Mouse (Mus musculus) stomach, embryonic 14.5 days (tissue): ENCODE data around the gene Syngr3. TPM values are rescaled to one million over a fixed set of nuclear protein-coding genes. Genes with fewer than 3 reads are reported as not detected.

Experiments used
- ATAC-seq: fragments of 200-750 bp; cut with Nextera tagmentation; 2 replicates; pipeline ENCODE4 v1.8.0; 2017; ENCODE audit warnings: low read depth, moderate TSS enrichment; ENCODE audit not compliant: insufficient number of reproducible peaks, insufficient read depth, low FRiP score
- H3K27ac ChIP-seq: fragments of 300-500 bp; sonication (generic); 2 replicates; pipeline ENCODE4 v1.5.1; 2014; ENCODE audit warnings: mild to moderate bottlenecking, low read length, moderate library complexity, mixed read lengths
- H3K27me3 ChIP-seq: fragments of 300-500 bp; sonication (generic); 2 replicates; pipeline ENCODE4 v1.6.1; 2014; ENCODE audit warnings: low read length, control low read depth, mixed read lengths; ENCODE audit not compliant: control insufficient read depth, insufficient read depth
- H3K36me3 ChIP-seq: fragments of 300-500 bp; sonication (generic); 2 replicates; pipeline ENCODE4 v1.6.1; 2014; ENCODE audit warnings: mild to moderate bottlenecking, control low read depth, low read length, moderate library complexity, mixed read lengths; ENCODE audit not compliant: control insufficient read depth, insufficient read depth
- H3K4me1 ChIP-seq: fragments of 300-500 bp; sonication (generic); 2 replicates; pipeline ENCODE4 v1.6.1; 2014; ENCODE audit warnings: low read length, control low read depth, mixed read lengths; ENCODE audit not compliant: control insufficient read depth, insufficient read depth
- H3K4me2 ChIP-seq: fragments of 300-500 bp; sonication (generic); replicated peaks from 2 replicates; pipeline ENCODE4 v1.6.1; 2014; ENCODE audit warnings: low read depth, low read length, control low read depth
- H3K4me3 ChIP-seq: fragments of 300-500 bp; sonication (generic); 2 replicates; pipeline ENCODE4 v1.5.1; 2014; ENCODE audit warnings: low read depth, low read length, control low read depth
- H3K9ac ChIP-seq: fragments of 300-500 bp; sonication (generic); replicated peaks from 2 replicates; pipeline ENCODE4 v1.6.1; 2014; ENCODE audit warnings: low read depth, mild to moderate bottlenecking, control low read depth, low read length, moderate library complexity, mixed read lengths
- H3K9me3 ChIP-seq: fragments of 300-500 bp; sonication (generic); 2 replicates; pipeline ENCODE4 v1.6.1; 2016; ENCODE audit warnings: low read depth, low read length, control low read depth; ENCODE audit not compliant: control insufficient read depth
- WGBS: fragments of 180-500 bp; shearing (Covaris S2); extraction: QIAGEN DNeasy Blood & Tissue Kit; methylation state at CpG from one replicate; pipeline ENCODE4 v1.1.7; 2014; 5-methylcytosine and 5-hydroxymethylcytosine counted together
- polyA plus RNA-seq: library from polyadenylated mRNA; unstranded; fragments of >200 nt; fragmentation: Nextera tagmentation; extraction: Ambion mirVana; gene quantifications from 2 replicates; pipeline ENCODE4 v1.2.1, GENCODE M21; 2014

Syngr3 gene
- polyA plus RNA-seq, 1 experiment from 2014 or later, result 6.3 TPM

GRCm38 (mm10) chr17:24732233-24732935 lies 42.6 kb upstream of the Syngr3 start:
- no peaks in the 10 kb centered on the region for H3K36me3 ChIP-seq
- ATAC-seq, result no peak
- no peaks in the 10 kb centered on the region for H3K27me3 ChIP-seq
- peaks cover 6% of the 10 kb centered on the region for H3K4me1 ChIP-seq
- no peak overlapping the region for H3K4me2 ChIP-seq
- WGBS, result 76% methylated on average over 12 of the region's 12 CpGs
- no peak overlapping the region for H3K27ac ChIP-seq
- H3K4me3 ChIP-seq, result no peak overlapping the region
- no peak overlapping the region for H3K9ac ChIP-seq
- H3K9me3 ChIP-seq, result no peaks in the 10 kb centered on the region

- H3K9me3 ChIP-seq, result no peaks in the 10 kb centered on the region
- no peaks in the 10 kb centered on the region for H3K27me3 ChIP-seq
- H3K27ac ChIP-seq, result no peak overlapping the region
- no peaks in the 10 kb centered on the region for H3K36me3 ChIP-seq
- H3K9ac ChIP-seq, result no peak overlapping the region
- H3K4me1 ChIP-seq, result no peaks in the 10 kb centered on the region
- WGBS, result 83% methylated on average over 14 of the region's 14 CpGs
- no peak overlapping the region for H3K4me3 ChIP-seq
- no peak for ATAC-seq
- no peak overlapping the region for H3K4me2 ChIP-seq
Measured at GRCm38 (mm10) chr17:24730787-24731186, 41.0 kb upstream of the Syngr3 start.

DNA sequence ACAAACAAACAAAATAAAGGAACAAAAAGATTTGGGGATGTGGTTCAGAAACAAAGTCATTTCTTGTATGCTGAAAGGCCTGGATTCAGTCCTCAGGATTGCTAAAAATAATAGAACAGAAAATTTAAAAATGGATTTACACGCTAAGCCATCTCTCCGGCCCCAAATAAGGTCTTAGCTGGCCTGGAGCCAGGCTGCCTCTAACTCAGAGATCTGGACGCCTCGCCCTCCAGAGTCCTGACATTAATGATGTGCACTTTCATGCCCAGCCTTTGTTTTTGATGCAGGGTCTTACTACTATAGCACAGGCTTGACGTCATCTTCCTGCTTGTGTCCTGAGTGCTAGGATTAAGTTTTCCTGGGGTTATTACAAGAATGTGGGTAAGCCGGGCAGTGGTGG lies 39.3 kb upstream of the Syngr3 start:
- Histone ChIP-seq H3K36me3 (no peaks in the 10 kb centered on the region), H3K4me2 (no peak overlapping the region), H3K4me3 (no peak overlapping the region), H3K27me3 (no peaks in the 10 kb centered on the region), H3K9ac (no peak overlapping the region), H3K4me1 (no peaks in the 10 kb centered on the region), H3K9me3 (no peaks in the 10 kb centered on the region), H3K27ac (no peak overlapping the region)
- ATAC-seq, result no peak
- WGBS, result 66% methylated on average over 6 of the region's 6 CpGs

GRCm38 (mm10) chr17:24728184-24728583 lies 38.4 kb upstream of the Syngr3 start:
- Histone ChIP-seq H3K9me3 (no peaks in the 10 kb centered on the region), H3K4me3 (no peak overlapping the region), H3K4me1 (peaks cover 2% of the 10 kb centered on the region; the same call in 1 of the 2 replicates), H3K4me2 (no peak overlapping the region), H3K27me3 (no peaks in the 10 kb centered on the region), H3K27ac (no peak overlapping the region), H3K9ac (no peak overlapping the region), H3K36me3 (no peaks in the 10 kb centered on the region)
- no peak for ATAC-seq
- WGBS, result 64% methylated on average over 17 of the region's 17 CpGs

- ATAC-seq, result no peak
- no peak within 1 kb of the TSS for H3K9ac ChIP-seq
- H3K4me2 ChIP-seq, result no peak within 1 kb of the TSS
- WGBS, result 67% methylated on average over 2 of the region's 2 CpGs
- H3K27ac ChIP-seq, result no peak within 1 kb of the TSS
- H3K27me3 ChIP-seq, result no peaks in the 10 kb centered on the region
- peaks cover 6% of the 10 kb centered on the region; the same call in 1 of the 2 replicates for H3K4me1 ChIP-seq
- H3K4me3 ChIP-seq, result no peak within 1 kb of the TSS
- H3K9me3 ChIP-seq, result no peaks in the 10 kb centered on the region
- no peaks in the 10 kb centered on the region for H3K36me3 ChIP-seq
Measured at GRCm38 (mm10) chr17:24727618-24728017, 37.9 kb upstream of the Syngr3 start, which contains the start of gene Rpl3l. Gene Rpl3l, plus strand, starts transcription at chr17:24727820.

DNA sequence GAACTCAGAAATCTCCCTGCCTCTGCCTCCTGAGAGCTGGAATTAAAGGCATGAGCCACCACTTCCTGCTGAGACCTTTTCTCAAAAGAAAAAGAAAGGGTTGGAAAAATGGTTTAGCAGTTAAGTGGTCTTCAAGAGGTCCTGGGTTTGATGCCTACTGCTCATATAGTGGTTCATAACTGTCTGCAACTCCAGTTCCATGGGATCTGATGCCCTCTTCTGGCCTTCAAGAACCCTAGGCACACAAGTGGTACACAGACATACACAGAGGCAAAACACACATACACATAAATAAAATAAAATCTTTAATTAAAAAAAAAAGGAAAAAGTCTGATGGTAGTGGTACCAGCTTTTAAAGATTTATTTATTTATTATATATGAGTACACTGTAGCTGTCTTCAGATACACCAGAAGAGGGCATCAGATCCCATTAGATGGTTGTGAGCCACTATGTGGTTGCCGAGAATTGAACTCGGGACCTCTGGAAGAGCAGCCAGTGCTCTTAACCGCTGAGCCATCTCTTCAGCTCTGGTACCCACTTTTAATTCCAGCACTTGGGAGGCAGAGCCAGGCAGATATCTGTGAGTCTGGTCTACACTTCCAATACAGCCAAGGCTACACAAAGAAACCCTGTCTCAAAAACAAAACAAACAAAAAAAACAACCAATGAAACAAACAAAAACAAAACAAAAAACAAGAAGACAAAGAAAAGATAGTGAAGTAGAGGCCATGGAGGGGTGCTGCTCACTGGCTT lies 36.1 kb upstream of the Syngr3 start:
- 63% methylated on average over 3 of the region's 3 CpGs for WGBS
- peaks cover 17% of the 10 kb centered on the region; the same call in 1 of the 2 replicates for H3K4me1 ChIP-seq
- ATAC-seq, result no peak
- no peaks in the 10 kb centered on the region for H3K27me3 ChIP-seq
- H3K4me2 ChIP-seq, result no peak overlapping the region
- no peak overlapping the region for H3K27ac ChIP-seq
- H3K36me3 ChIP-seq, result peaks cover 13% of the 10 kb centered on the region
- H3K9me3 ChIP-seq, result no peaks in the 10 kb centered on the region
- H3K4me3 ChIP-seq, result no peak overlapping the region
- no peak overlapping the region for H3K9ac ChIP-seq

DNA sequence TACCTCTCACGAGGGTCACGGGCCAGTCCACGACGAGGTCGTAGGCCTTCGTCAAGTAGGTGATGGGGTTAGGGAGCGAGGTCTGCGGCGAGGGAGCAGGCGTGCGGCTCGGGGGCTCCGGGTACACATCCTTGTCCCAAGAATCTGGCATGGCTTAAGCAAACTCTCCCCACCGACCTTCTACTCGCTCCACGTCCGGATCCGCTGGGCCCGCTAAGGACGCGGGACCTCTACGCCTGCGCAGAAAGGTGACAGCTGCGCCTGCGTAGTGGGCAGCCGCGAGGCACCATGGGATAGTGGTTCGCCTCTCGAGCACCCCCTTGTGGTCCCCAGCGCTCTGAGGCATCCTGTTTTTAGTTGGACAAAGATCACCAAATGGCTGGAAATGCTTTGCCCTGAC lies 34.4 kb upstream of the Syngr3 start, which contains the start of gene Ndufb10:
Ndufb10 (minus strand) TSS at position 295 of the 400 bp plus-strand sequence.
- Histone ChIP-seq H3K4me1 (peaks cover 17% of the 10 kb centered on the region; the same call in 1 of the 2 replicates), H3K27me3 (no peaks in the 10 kb centered on the region), H3K9me3 (no peaks in the 10 kb centered on the region), H3K9ac (peak within 1 kb of the TSS; percentile 65), H3K4me2 (peak within 1 kb of the TSS; percentile 47), H3K36me3 (peaks cover 13% of the 10 kb centered on the region), H3K4me3 (peak within 1 kb of the TSS; percentile 71), H3K27ac (peak within 1 kb of the TSS; percentile 70; the same call in 1 of the 2 replicates)
- ATAC-seq, result peak; percentile 75
- WGBS, result under 1% methylated on average over 30 of the region's 30 CpGs

DNA sequence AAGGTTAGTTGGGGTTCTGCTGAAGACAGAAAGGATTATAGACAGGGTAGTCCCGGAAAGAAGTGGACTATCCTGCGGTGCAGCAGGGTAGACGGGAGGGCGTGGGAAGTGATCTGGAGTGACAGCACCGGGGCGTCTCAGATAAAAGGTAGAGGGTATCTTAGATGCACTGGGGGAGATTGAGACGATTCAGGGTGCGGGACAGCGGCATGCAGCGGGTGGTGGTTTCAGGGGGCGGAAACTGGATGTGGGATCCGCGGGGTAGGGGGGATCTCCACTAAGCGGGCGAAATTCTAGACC lies 34.1 kb upstream of the Syngr3 start:
- H3K4me2 ChIP-seq, result peak overlapping the region; percentile 47
- WGBS, result under 1% methylated on average over 15 of the region's 15 CpGs
- peaks cover 13% of the 10 kb centered on the region for H3K36me3 ChIP-seq
- ATAC-seq, result peak; percentile 3; the same call in 1 of the 2 replicates
- H3K9ac ChIP-seq, result peak overlapping the region; percentile 65
- H3K4me1 ChIP-seq, result peaks cover 17% of the 10 kb centered on the region; the same call in 1 of the 2 replicates
- no peaks in the 10 kb centered on the region for H3K9me3 ChIP-seq
- peak overlapping the region; percentile 70; the same call in 1 of the 2 replicates for H3K27ac ChIP-seq
- H3K4me3 ChIP-seq, result peak overlapping the region; percentile 71
- no peaks in the 10 kb centered on the region for H3K27me3 ChIP-seq
